16 mouse cellular contexts compared by ENCODE assay signal in the genomic region with DNA sequence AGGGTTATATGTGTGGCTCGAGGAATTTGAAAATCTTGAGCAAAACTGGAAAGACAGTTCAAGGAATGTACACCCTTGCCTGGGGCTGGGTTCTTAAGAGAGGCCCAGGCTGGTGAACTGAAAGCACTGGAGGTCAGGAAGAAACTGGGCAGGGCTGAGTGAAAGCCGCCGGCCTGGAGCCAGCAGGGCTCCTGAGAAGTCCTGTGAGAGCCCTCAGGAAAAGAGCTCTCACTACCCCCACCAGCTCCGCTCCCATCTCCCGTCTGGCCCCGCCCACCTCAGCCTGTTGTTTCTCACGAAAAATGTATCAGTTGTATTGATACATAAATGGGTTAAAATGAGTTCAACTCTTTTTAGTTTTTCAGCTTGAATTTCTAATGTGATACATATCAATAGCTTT. TPM values are rescaled to one million over a fixed set of nuclear protein-coding genes. Genes with fewer than 3 reads are reported as not detected.
A peak's percentile ranks its signal among the peaks of the same experiment; 100 is the strongest.
DNase-seq lines count a peak whose midpoint lies in the region; ATAC-seq and TF ChIP-seq lines count a peak whose summit lies in the region.
"Had no signal": no experiment of that assay in that cellular context is flagged by ENCODE, and none has a peak within 500 bp of the region (broad histone marks: within the 10 kb centered on the region; RNA-seq: fewer than 3 reads in every experiment).

No protein-coding gene starts in this region.

- H3K36me3 ChIP-seq in hindbrain, embryonic 11.5 days (ENCODE audit: control insufficient read depth, insufficient read depth, low read length): no peaks in the 10 kb centered on the region
- H3K36me3 ChIP-seq in hindbrain, embryonic 16.5 days (ENCODE audit: control insufficient read depth, insufficient read depth, low read length): no peaks in the 10 kb centered on the region
- H3K36me3 ChIP-seq in ES-E14 (ENCODE audit: control insufficient read depth, insufficient read depth, low read length, poor library complexity, severe bottlenecking): no peaks in the 10 kb centered on the region
- no peaks in the 10 kb centered on the region for H3K36me3 ChIP-seq in embryonic facial prominence, embryonic 13.5 days
- H3K36me3 ChIP-seq: heart, embryonic 13.5 days; kidney, embryonic 15.5 days had no signal

- no peak overlapping the region for H3K4me2 ChIP-seq in hindbrain, embryonic 11.5 days (replicated peaks; ENCODE audit: low read depth, low read length)
- H3K4me2 ChIP-seq in hindbrain, embryonic 16.5 days (ENCODE audit: low read length): no peak overlapping the region
- H3K4me2 ChIP-seq in embryonic facial prominence, embryonic 13.5 days: peak overlapping the region; percentile 28; the same call in 1 of the 2 replicates
- H3K4me2 ChIP-seq: heart, embryonic 13.5 days; kidney, embryonic 15.5 days; midbrain, embryonic 11.5 days had no signal

- intact Hi-C loops in left cerebral cortex, postnatal 14 days (cut with DNase I): no loop called here

- no peaks in the 10 kb centered on the region for H3K27me3 ChIP-seq in hindbrain, embryonic 11.5 days (ENCODE audit: control insufficient read depth, insufficient read depth, low read length)
- no peaks in the 10 kb centered on the region for H3K27me3 ChIP-seq in hindbrain, embryonic 16.5 days (replicated peaks; ENCODE audit: control insufficient read depth, insufficient read depth, low read length)
- H3K27me3 ChIP-seq in embryonic facial prominence, embryonic 13.5 days: no peaks in the 10 kb centered on the region
- H3K27me3 ChIP-seq: heart, embryonic 13.5 days; kidney, embryonic 15.5 days had no signal

- 24% methylated on average over 7 of the region's 7 CpGs for WGBS in hindbrain, embryonic 11.5 days
- 23% methylated on average over 7 of the region's 7 CpGs for WGBS in hindbrain, embryonic 16.5 days
- 24% methylated on average over 7 of the region's 7 CpGs for WGBS in embryonic facial prominence, embryonic 13.5 days

- peak; percentile 1 for DNase-seq in hindbrain, embryonic 11.5 days (ENCODE audit: low spot score)
- peak; percentile 12 for DNase-seq in ES-E14 (ENCODE audit: low read depth, low spot score)
- peak; percentile 61 for DNase-seq in lung, postnatal 36 days
- DNase-seq in left cerebral cortex, postnatal 14 days (ENCODE audit: low spot score in 2 of 2): no peak
- DNase-seq: cerebellum, postnatal 10 days; layer of hippocampus, adult 9-11 months; liver; thymus, adult 2 months had no signal

- H3K27ac ChIP-seq in hindbrain, embryonic 11.5 days (ENCODE audit: low read depth, low read length): no peak overlapping the region
- H3K27ac ChIP-seq in hindbrain, embryonic 16.5 days (ENCODE audit: low read depth, low read length): no peak overlapping the region
- no peak overlapping the region for H3K27ac ChIP-seq in ES-E14 (ENCODE audit: insufficient read depth, low read depth, low read length, poor library complexity, severe bottlenecking)
- no peak overlapping the region for H3K27ac ChIP-seq in embryonic facial prominence, embryonic 13.5 days
- H3K27ac ChIP-seq: heart, embryonic 13.5 days; hindbrain, postnatal 0 days; kidney, embryonic 15.5 days had no signal

- in situ Hi-C loops in ES-E14 (cut with MboI; ENCODE audit: low sequenced_read_pairs in 2 of 2, unreplicated experiment in 2 of 2): no loop called here

- no peak for ATAC-seq in hindbrain, embryonic 11.5 days (ENCODE audit: low FRiP score)
- no peak for ATAC-seq in hindbrain, embryonic 16.5 days
- no peak for ATAC-seq in embryonic facial prominence, embryonic 13.5 days (ENCODE audit: insufficient number of reproducible peaks, insufficient read depth, low FRiP score, low TSS enrichment, low read depth)
- no peak for ATAC-seq in erythroid progenitor cell, adult 5-6 weeks (replicated peaks; ENCODE audit: low FRiP score, poor library complexity, severe bottlenecking)
- ATAC-seq: hindbrain, postnatal 0 days had no signal

- no peaks in the 10 kb centered on the region for H3K9me3 ChIP-seq in hindbrain, embryonic 11.5 days (ENCODE audit: control insufficient read depth, low read length)
- H3K9me3 ChIP-seq in hindbrain, embryonic 16.5 days (ENCODE audit: control insufficient read depth, low read length): no peaks in the 10 kb centered on the region
- no peaks in the 10 kb centered on the region for H3K9me3 ChIP-seq in ES-E14 (ENCODE audit: control insufficient read depth, insufficient read depth, low read depth, low read length)
- H3K9me3 ChIP-seq in embryonic facial prominence, embryonic 13.5 days: no peaks in the 10 kb centered on the region
- H3K9me3 ChIP-seq: kidney, embryonic 15.5 days had no signal

- no peak overlapping the region for H3K4me3 ChIP-seq in hindbrain, embryonic 11.5 days (ENCODE audit: low read depth, low read length)
- no peak overlapping the region for H3K4me3 ChIP-seq in hindbrain, embryonic 16.5 days (ENCODE audit: low read length)
- no peak overlapping the region for H3K4me3 ChIP-seq in ES-E14 (ENCODE audit: insufficient read depth in 1 of 2, low read depth in 1 of 2, low read length in 2 of 2, poor library complexity in 1 of 2, severe bottlenecking in 1 of 2)
- no peak overlapping the region for H3K4me3 ChIP-seq in embryonic facial prominence, embryonic 13.5 days
- H3K4me3 ChIP-seq: heart, embryonic 13.5 days; kidney, embryonic 15.5 days had no signal

- no peaks in the 10 kb centered on the region for H3K4me1 ChIP-seq in hindbrain, embryonic 11.5 days (replicated peaks; ENCODE audit: control insufficient read depth, insufficient read depth, low read length)
- no peaks in the 10 kb centered on the region for H3K4me1 ChIP-seq in hindbrain, embryonic 16.5 days (ENCODE audit: control insufficient read depth, insufficient read depth, low read depth, low read length)
- H3K4me1 ChIP-seq in ES-E14 (ENCODE audit: control insufficient read depth in 2 of 2, insufficient read depth in 2 of 2, low read length in 2 of 2, poor library complexity in 1 of 2): no peaks in the 10 kb centered on the region
- no peaks in the 10 kb centered on the region for H3K4me1 ChIP-seq in embryonic facial prominence, embryonic 13.5 days
- H3K4me1 ChIP-seq: heart, embryonic 13.5 days; kidney, embryonic 15.5 days had no signal

- no peak overlapping the region for H3K9ac ChIP-seq in hindbrain, embryonic 11.5 days (ENCODE audit: low read depth, low read length)
- no peak overlapping the region for H3K9ac ChIP-seq in hindbrain, embryonic 16.5 days (ENCODE audit: low read depth, low read length)
- H3K9ac ChIP-seq in ES-E14 (ENCODE audit: insufficient read depth, low read depth, low read length, poor library complexity, severe bottlenecking): no peak overlapping the region
- no peak overlapping the region for H3K9ac ChIP-seq in embryonic facial prominence, embryonic 13.5 days
- H3K9ac ChIP-seq: heart, embryonic 13.5 days; kidney, embryonic 15.5 days had no signal

TF ChIP-seq in ES-E14, 5 proteins besides CTCF, POLR2A, EP300 and RAD21:
- TF ChIP-seq ZNF384 (IDR thresholded peaks at IDR 0.05; ENCODE audit: low read depth, low read length) (no peak), HCFC1 (IDR thresholded peaks at IDR 0.05; ENCODE audit: borderline replicate concordance, insufficient read depth, low read length) (no peak), MAFK (IDR thresholded peaks at IDR 0.05; ENCODE audit: insufficient read depth, low read depth, low read length) (no peak), ZC3H11A (IDR thresholded peaks at IDR 0.05; ENCODE audit: borderline replicate concordance, low read depth, low read length) (no peak), CHD2 (IDR thresholded peaks at IDR 0.05; ENCODE audit: low read depth, low read length) (no peak)

RNA-seq across cellular contexts. Expression of a gene that starts 43.8 kb away (rescaled TPM):
- polyA plus RNA-seq in hindbrain, embryonic 11.5 days (2014; fragmentation: Nextera tagmentation; extraction: Ambion mirVana): 0.22 TPM in 1 of 2 replicates, not detected in the other
- not detected in 2 replicates for polyA plus RNA-seq in hindbrain, embryonic 16.5 days (2015; fragmentation: Nextera tagmentation; extraction: Ambion mirVana)
- 0.13 and 0.32 TPM in 2 replicates for total RNA-seq in ES-E14 (2012; rRNA removed)
- 0.44 and 0.76 TPM in 2 replicates for polyA plus RNA-seq in embryonic facial prominence, embryonic 13.5 days (2015; fragmentation: Nextera tagmentation; extraction: Ambion mirVana)
- not detected in 2 replicates for total RNA-seq in erythroid progenitor cell, adult 5-6 weeks (2015; ENCODE audit: low replicate concordance)
- total RNA-seq in erythroid progenitor cell, adult 5-6 weeks (2017; ENCODE audit: low replicate concordance): not detected in 2 replicates
- not detected for total RNA-seq in left cerebral cortex, postnatal 14 days (2021)
- total RNA-seq: hindbrain, postnatal 0 days had no signal
- polyA plus RNA-seq: hindbrain, postnatal 0 days; spleen, adult 2 months had no signal

Comparison
In these comparisons a context has a peak if more than half of its experiments do, and no peak if none do; other contexts are left out.
1. DNase-seq: peak in hindbrain, embryonic 11.5 days (single experiment), ES-E14 (single experiment) and lung, postnatal 36 days (single experiment); none in left cerebral cortex, postnatal 14 days (0 of 2).